Mouse (Mus musculus): ENCODE results near the gene Il31.

DNA sequence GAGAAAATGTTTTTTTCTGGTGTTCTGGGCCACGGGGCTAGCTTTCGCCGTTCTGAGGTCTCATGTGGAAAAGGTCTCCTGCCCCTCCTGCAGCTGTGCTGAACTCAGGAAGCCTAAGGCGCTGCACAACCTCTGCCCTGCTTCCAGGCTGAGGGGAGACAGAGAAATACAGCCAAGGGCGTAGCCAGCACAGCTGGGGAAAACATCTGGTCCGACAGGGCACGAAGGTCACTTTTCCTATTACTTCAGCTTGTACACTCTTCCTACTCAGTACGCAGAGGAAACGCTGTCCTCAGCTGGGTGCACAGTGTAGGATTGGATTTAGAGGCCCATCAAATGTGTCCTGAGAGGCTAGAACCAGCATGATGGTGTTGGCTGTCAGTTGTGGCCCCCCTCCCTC is 646 bp upstream of the Il31 start:
- TF ChIP-seq CTCF (IDR thresholded peaks at IDR 0.05; ENCODE audit: extremely low read depth, insufficient read depth, low read length) (no peak), POLR2A (IDR thresholded peaks at IDR 0.05; ENCODE audit: extremely low read depth, insufficient read depth, low read length) (no peak)

All from cortical plate, adult 2 months (tissue).